Mouse (Mus musculus) forebrain, embryonic 10.5 days (tissue): Measurements from ENCODE around the gene E2f2. TPM values are rescaled to one million over a fixed set of nuclear protein-coding genes. Genes with fewer than 3 reads are reported as not detected.

Experiments
- DNase-seq: peaks from one replicate; pipeline ENCODE4 v3.0.0-alpha.2; 2017; ENCODE audit warnings: low spot score; ENCODE audit errors: extremely low spot score
- H3K27ac ChIP-seq: fragments of 300-500 bp; sonication (generic); 2 replicates; pipeline ENCODE4 v1.5.1; 2016; ENCODE audit warnings: mild to moderate bottlenecking
- H3K27me3 ChIP-seq: fragments of 300-500 bp; sonication (generic); 2 replicates; pipeline ENCODE4 v1.6.1; 2016; ENCODE audit warnings: mild to moderate bottlenecking; ENCODE audit not compliant: poor library complexity, severe bottlenecking
- H3K36me3 ChIP-seq: fragments of 300-500 bp; sonication (generic); replicated peaks from 2 replicates; pipeline ENCODE4 v1.6.1; 2016; ENCODE audit warnings: mild to moderate bottlenecking, moderate library complexity
- H3K4me1 ChIP-seq: fragments of 300-500 bp; sonication (generic); 2 replicates; pipeline ENCODE4 v1.6.1; 2016
- H3K4me3 ChIP-seq: fragments of 300-500 bp; sonication (generic); 2 replicates; pipeline ENCODE4 v1.5.1; 2016; ENCODE audit warnings: mild to moderate bottlenecking, moderate library complexity
- H3K9me3 ChIP-seq: fragments of 300-500 bp; sonication (generic); 2 replicates; pipeline ENCODE4 v1.6.1; 2016; ENCODE audit warnings: mild to moderate bottlenecking, moderate library complexity
- WGBS: fragments of 180-500 bp; shearing (Covaris S2); methylation state at CpG from one replicate; pipeline ENCODE4 v1.1.7; 2016; 5-methylcytosine and 5-hydroxymethylcytosine counted together
- polyA plus RNA-seq: library from polyadenylated mRNA; unstranded; fragments of >200 nt; fragmentation: Nextera tagmentation; extraction: Ambion mirVana; gene quantifications from 2 replicates; pipeline ENCODE4 v1.2.1, GENCODE M21; 2016

The E2f2 gene
- polyA plus RNA-seq, 1 experiment from 2014 or later, result 11.4 TPM

DNA sequence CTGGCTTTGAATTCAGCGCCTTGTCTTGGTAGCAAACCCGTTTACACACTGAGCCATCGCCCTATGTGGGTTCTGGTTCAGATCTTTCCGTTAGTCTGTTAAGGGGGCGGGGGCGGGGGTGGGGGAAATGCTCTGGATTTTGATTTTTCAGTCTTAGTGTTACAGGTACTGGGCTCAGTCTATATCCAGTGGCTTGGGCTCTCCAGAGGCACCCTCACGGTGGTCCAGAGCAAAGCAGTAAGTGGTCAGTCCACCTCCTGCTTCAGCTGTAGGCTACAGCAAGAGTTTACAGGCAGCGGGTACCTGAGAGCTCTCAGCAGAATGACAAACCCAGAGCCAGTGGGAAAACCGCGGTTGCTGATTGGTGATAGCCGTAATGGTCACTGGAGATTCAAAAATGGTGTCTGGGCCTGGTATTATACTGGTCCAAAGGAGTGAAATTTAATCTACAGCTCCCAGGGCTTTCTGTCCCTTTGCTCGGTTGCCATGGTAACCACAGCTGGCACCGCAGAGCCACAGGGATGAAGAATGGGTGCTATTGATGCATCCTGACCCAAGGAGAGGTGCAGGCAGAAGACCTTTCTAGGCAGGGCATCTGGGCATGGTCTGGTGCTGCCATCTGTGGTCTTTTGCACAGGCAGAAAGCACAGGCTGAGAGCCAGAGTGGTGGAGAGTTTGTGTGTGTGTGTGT is 51.5 kb downstream of the E2f2 start:
- H3K4me3 ChIP-seq, result peak overlapping the region; percentile 13; the same call in 1 of the 2 replicates
- peak overlapping the region; percentile 59 for H3K27ac ChIP-seq
- H3K36me3 ChIP-seq, result no peaks in the 10 kb centered on the region
- peaks cover 31% of the 10 kb centered on the region for H3K27me3 ChIP-seq
- H3K9me3 ChIP-seq, result no peaks in the 10 kb centered on the region
- whole genome bisulfite sequencing, result 64% methylated on average over 13 of the region's 13 CpGs
- peaks cover 46% of the 10 kb centered on the region for H3K4me1 ChIP-seq
- peak; percentile 42 for DNase-seq

DNA sequence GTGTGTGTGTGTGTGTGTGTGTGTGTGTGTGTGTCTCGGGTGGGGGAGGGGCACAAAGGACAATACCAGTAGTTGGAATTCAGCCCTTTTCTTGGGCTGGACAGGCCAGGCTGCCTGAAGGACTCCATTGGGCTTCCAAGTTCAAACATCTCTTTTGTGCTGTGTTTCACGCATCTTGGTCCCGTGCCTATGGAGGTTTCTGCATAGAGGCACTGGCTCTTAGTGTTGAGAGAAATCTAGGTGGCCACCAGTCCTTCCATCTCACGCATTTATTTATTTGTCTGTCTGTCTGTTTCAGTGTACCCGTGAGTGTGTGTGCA is 52.0 kb downstream of the E2f2 start:
- no peaks in the 10 kb centered on the region for H3K36me3 ChIP-seq
- DNase-seq, result no peak
- H3K9me3 ChIP-seq, result no peaks in the 10 kb centered on the region
- H3K4me1 ChIP-seq, result peaks cover 41% of the 10 kb centered on the region
- H3K4me3 ChIP-seq, result 0 out of 2 replicates have a peak overlapping the region, but pooled peaks have one; percentile 13
- WGBS, result 67% methylated on average over 5 of the region's 5 CpGs
- H3K27me3 ChIP-seq, result peaks cover 26% of the 10 kb centered on the region
- peak overlapping the region; percentile 59 for H3K27ac ChIP-seq

DNA sequence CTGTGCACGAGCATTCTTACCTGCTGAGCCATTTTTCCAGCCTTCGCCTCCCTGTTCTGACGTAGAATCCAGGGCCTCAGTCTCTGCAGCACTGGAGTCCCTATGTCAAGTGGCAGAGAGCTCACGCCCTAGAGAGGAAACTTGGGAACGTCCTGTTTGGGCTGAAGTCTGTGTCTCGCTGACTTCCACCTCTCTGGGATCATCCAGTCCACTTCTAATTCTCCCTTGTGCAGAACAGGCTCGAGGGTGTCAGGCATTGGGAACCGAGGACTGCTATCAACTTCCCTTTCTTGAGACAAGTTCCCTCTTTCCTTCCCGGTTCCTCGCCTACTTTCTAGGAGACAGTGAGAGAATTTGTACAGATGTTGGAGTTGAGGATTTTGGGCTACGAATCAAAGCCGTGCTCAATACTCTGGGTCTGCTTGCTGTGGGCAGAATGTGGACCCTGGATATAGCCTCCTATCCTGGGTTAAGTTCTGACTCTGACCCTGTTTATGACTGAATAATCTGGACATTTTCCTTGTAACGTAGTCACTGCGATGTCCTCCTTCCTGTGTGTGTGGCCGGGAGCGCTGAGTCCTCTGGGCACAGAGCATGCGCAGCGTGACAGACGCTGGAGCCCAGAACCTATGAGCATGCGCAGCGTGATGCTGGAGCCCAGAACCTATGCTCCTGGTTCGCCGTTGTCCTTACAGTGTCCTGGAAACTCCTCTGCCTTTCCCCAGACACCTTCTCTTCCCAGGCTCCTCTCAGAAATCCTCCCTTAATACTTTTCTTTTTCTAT is 52.7 kb downstream of the E2f2 start:
- H3K27ac ChIP-seq, result peak overlapping the region; percentile 59
- no peak for DNase-seq
- peaks cover 19% of the 10 kb centered on the region for H3K27me3 ChIP-seq
- no peak overlapping the region for H3K4me3 ChIP-seq
- peaks cover 35% of the 10 kb centered on the region for H3K4me1 ChIP-seq
- H3K9me3 ChIP-seq, result no peaks in the 10 kb centered on the region
- 81% methylated on average over 23 of the region's 23 CpGs for WGBS
- no peaks in the 10 kb centered on the region for H3K36me3 ChIP-seq

DNA sequence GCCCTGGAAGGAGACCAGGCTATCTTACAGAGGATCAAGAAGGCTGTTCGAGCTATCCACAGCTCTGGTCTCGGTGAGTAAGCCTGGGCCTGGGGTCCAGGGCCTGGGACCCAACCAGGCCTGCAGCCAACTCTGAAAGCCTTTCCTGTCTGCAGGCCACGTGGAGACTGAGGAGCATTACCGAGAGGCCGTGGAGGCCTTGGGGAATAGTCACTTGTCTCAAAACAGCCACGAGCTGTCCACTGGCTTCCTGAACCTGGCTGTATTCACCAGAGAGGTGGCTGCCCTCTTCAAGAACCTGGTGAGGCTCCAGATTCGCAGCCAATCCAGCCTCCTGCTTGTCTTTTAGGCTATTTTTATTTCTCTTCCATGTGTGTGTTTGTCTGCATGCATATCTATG is 55.2 kb downstream of the E2f2 start:
- no peaks in the 10 kb centered on the region for H3K27me3 ChIP-seq
- no peak overlapping the region for H3K4me3 ChIP-seq
- H3K9me3 ChIP-seq, result no peaks in the 10 kb centered on the region
- peaks cover 22% of the 10 kb centered on the region for H3K4me1 ChIP-seq
- no peak overlapping the region for H3K27ac ChIP-seq
- no peak for DNase-seq
- no peaks in the 10 kb centered on the region for H3K36me3 ChIP-seq
- 90% methylated on average over 7 of the region's 7 CpGs for WGBS

DNA sequence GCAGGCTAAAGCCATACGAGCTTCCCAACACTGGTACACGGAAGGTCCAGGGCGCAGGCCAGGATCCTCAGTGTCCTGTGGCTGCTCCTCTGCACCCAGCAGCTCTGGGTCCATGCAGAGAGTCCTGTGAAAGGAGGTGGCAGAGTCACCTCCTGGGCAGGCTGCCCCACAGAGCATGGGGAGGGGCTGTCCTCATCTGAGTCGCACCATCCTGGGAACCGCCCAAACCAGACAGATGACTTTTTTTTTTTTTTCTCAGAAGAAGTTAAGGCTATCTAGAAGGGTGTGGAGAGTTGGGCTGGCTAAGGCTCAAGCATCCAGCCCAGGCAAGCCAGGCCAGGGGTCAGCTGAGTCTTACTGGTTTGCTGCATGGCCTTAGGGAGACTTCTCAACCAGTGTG is 56.4 kb downstream of the E2f2 start:
- DNase-seq, result no peak
- Histone ChIP-seq H3K27me3 (peaks cover 7% of the 10 kb centered on the region; the same call in 1 of the 2 replicates), H3K27ac (peak overlapping the region; percentile 4; the same call in 1 of the 2 replicates), H3K4me1 (peaks cover 23% of the 10 kb centered on the region), H3K36me3 (no peaks in the 10 kb centered on the region), H3K9me3 (no peaks in the 10 kb centered on the region), H3K4me3 (no peak overlapping the region)
- WGBS, result 86% methylated on average over 5 of the region's 5 CpGs

DNA sequence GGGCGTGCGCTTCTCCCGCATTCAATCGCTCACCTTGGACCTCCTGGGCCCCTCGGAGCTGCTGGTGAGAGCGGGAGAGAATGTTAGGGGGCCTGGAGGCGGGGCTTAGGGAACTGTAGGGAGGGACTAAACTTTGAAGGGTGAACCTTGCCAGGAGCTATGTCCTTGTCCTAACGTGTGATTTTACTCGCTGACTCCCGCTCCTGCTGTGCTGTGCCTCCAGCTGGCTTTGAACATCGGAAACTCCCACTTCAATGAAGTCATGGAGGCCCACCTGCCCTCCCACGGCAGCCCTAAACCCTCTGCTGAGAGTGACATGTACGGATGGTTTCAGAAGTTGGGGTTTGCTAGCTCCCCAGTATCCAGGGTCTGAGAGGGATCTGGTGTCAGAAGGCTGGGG is 66.5 kb downstream of the E2f2 start:
- no peak for DNase-seq
- Histone ChIP-seq H3K9me3 (no peaks in the 10 kb centered on the region), H3K4me3 (peak overlapping the region; percentile 30), H3K36me3 (peaks cover 12% of the 10 kb centered on the region), H3K27ac (no peak overlapping the region), H3K27me3 (peaks cover 86% of the 10 kb centered on the region), H3K4me1 (peaks cover 38% of the 10 kb centered on the region)
- 11% methylated on average over 13 of the region's 13 CpGs for WGBS

DNA sequence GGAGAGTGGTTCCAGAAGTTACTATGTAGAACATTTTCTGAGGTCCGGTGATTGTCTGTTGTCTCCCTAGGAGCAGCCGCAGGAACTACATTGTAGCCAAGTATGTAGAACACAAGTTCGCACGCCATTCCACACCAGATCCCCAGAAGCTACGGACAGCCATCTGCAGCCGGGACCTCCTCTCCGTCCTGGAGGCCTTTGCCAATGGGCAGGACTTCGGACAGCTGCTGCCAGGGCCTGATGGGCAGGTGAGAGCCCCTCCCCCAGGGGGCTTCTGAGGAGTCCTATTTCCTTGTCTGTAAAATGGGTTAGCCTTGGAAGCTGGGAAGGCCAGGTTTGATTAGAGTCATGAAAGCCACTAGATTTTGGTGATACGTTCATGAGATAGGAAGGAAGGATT is 66.9 kb downstream of the E2f2 start:
- DNase-seq, result no peak
- H3K27ac ChIP-seq, result no peak overlapping the region
- H3K27me3 ChIP-seq, result peaks cover 86% of the 10 kb centered on the region
- H3K36me3 ChIP-seq, result peaks cover 13% of the 10 kb centered on the region
- peaks cover 34% of the 10 kb centered on the region for H3K4me1 ChIP-seq
- no peaks in the 10 kb centered on the region for H3K9me3 ChIP-seq
- no peak overlapping the region for H3K4me3 ChIP-seq
- 74% methylated on average over 9 of the region's 9 CpGs for WGBS

DNA sequence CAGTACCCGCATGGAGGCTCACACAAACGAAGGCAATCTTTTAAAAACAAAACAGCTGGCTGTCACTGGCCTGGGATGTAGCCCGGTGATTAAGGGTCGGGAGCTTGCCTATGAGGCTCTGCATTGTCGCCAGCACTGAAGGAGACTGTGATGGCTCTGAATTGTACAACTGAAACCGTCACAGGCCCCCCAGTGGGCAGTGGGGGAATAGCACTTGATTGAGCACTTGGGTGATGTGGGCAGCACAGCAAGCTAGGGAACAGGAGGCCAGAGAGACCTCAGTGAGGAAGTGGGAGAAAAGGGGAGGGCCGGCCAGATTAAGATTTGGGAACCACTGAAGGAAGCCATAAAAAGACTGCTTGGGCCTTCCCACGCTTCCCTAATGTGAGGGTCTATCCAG is 67.4 kb downstream of the E2f2 start:
- Histone ChIP-seq H3K36me3 (peaks cover 13% of the 10 kb centered on the region), H3K4me1 (peaks cover 32% of the 10 kb centered on the region), H3K9me3 (no peaks in the 10 kb centered on the region), H3K27me3 (peaks cover 86% of the 10 kb centered on the region), H3K4me3 (no peak overlapping the region), H3K27ac (no peak overlapping the region)
- DNase-seq, result peak; percentile 74
- WGBS, result 22% methylated on average over 8 of the region's 8 CpGs

DNA sequence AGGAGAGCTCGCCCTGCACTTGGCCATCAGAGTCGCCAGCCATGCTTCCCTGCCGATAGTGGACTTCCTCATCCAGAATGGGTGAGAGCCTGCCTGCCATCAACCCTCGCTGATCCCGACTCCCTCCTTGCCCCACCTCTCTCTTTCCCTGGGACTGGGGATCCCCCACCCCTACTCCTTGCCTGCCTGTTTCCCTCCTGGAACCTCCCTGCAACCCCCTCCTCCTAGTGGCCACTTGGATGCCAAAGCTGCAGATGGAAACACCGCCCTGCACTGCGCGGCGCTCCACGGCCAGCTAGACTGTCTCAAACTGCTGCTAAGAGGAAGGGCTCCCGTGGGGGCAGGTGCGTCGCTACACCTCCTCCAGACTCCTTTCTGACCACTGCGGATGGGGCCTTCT is 67.9 kb downstream of the E2f2 start:
- Histone ChIP-seq H3K27ac (no peak overlapping the region), H3K9me3 (no peaks in the 10 kb centered on the region), H3K27me3 (peaks cover 89% of the 10 kb centered on the region), H3K36me3 (peaks cover 13% of the 10 kb centered on the region), H3K4me3 (no peak overlapping the region), H3K4me1 (peaks cover 32% of the 10 kb centered on the region)
- 63% methylated on average over 14 of the region's 14 CpGs for WGBS
- no peak for DNase-seq

DNA sequence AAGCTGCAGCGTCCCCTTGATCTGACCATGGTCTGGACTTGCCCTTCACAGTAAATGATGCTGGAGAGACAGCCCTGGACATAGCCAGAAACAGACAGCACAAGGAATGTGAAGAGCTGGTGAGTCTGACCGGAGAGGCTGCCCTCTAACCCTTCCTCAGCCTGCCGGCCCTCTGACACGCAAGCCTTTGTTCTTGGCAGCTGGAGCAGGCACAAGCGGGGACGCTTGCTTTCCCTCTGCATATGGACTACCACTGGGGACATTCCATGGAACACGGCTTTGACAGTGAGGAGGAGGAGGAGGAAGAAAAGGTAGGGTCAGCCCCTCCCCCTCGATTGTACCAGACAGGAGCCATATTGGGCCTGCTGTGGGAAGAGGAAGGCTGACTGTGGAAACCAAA is 68.8 kb downstream of the E2f2 start:
- peaks cover 97% of the 10 kb centered on the region for H3K27me3 ChIP-seq
- WGBS, result 37% methylated on average over 8 of the region's 8 CpGs
- no peak for DNase-seq
- no peaks in the 10 kb centered on the region for H3K9me3 ChIP-seq
- H3K4me3 ChIP-seq, result no peak overlapping the region
- H3K36me3 ChIP-seq, result peaks cover 11% of the 10 kb centered on the region
- H3K27ac ChIP-seq, result peak overlapping the region; percentile 45
- H3K4me1 ChIP-seq, result peaks cover 35% of the 10 kb centered on the region

DNA sequence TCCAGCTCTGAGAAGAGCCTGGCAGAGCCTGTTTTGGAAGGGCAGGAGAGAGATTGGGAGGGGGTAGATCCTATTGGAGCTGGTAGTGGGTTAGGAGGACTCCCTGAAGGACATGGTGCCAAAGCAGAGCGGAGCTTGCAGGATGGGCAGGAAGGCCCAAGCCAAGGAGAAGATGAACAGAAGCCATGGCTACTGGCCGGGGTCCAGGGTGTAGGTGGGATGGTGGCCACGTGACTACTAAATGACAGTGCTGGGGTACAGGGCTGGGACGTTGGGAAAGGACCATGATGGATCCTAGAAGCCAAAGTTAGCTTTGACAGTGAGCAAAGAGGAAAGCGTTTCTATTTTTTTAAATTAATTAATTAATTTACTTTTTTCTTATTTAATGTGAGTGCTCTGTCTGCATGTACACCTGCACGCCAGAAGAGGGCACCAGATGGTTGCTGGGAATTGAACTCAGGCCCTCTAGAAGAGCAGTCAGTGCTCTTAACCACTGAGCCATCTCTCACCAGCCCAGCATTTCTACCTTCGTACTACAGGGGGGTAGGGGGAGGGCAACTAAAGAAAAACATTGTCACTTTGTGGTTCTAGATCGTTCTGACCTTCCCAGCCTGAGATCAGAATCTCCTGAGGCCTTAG is 70.0 kb downstream of the E2f2 start:
- Histone ChIP-seq H3K27ac (no peak overlapping the region), H3K36me3 (peaks cover 9% of the 10 kb centered on the region), H3K4me3 (no peak overlapping the region), H3K27me3 (peaks cover 97% of the 10 kb centered on the region), H3K4me1 (peaks cover 47% of the 10 kb centered on the region), H3K9me3 (no peaks in the 10 kb centered on the region)
- 47% methylated on average over 8 of the region's 8 CpGs for WGBS
- no peak for DNase-seq

DNA sequence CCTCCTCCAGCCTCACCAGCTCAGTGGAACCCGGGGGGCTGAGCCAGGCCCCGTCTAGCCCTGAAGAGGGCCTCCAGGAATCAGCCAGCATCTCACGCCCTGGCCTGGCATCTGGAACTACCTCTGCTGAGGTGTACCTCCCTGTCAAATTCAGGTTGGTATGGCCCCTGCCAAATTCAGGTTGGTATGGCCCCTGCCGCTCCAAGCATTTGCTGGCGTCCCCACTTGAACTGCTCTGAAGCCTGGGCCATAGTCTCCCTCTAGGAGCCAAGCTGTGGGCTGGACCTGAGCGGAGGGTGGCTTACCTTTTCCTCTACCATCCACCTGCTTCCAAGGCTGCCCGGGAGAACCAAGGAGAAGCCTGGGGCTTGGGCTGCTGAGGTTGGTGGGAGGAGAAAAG is 70.5 kb downstream of the E2f2 start:
- H3K9me3 ChIP-seq, result no peaks in the 10 kb centered on the region
- H3K4me1 ChIP-seq, result peaks cover 50% of the 10 kb centered on the region
- no peak overlapping the region for H3K27ac ChIP-seq
- H3K27me3 ChIP-seq, result peaks cover 97% of the 10 kb centered on the region
- no peak overlapping the region for H3K4me3 ChIP-seq
- H3K36me3 ChIP-seq, result peaks cover 9% of the 10 kb centered on the region
- WGBS, result 79% methylated on average over 7 of the region's 7 CpGs
- DNase-seq, result no peak

DNA sequence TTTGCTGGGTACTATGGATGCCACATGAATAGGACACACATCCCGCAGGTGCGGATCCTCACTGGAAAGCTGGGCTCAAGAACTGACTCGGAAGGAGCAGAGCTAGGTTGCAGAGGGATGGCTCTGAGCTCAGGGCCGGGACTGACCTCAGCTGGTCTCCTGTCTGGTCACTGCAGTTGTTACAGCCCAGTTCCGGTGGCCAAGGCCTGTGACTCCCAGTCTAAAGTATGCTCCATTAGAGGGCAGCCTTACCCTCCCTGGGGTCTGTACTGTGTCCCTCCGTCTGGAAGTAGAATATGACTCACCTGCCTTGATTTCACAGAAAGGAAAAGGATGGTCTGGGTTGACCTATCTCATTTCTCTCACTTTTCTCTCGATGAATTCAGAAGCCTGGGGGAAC is 72.0 kb downstream of the E2f2 start:
- no peak for DNase-seq
- no peak overlapping the region for H3K4me3 ChIP-seq
- 71% methylated on average over 7 of the region's 7 CpGs for WGBS
- H3K27me3 ChIP-seq, result peaks cover 97% of the 10 kb centered on the region
- peaks cover 54% of the 10 kb centered on the region for H3K4me1 ChIP-seq
- no peak overlapping the region for H3K27ac ChIP-seq
- H3K36me3 ChIP-seq, result peaks cover 7% of the 10 kb centered on the region
- no peaks in the 10 kb centered on the region for H3K9me3 ChIP-seq
